ENCODE assay signal across 12 mouse cellular contexts in the genomic region with DNA sequence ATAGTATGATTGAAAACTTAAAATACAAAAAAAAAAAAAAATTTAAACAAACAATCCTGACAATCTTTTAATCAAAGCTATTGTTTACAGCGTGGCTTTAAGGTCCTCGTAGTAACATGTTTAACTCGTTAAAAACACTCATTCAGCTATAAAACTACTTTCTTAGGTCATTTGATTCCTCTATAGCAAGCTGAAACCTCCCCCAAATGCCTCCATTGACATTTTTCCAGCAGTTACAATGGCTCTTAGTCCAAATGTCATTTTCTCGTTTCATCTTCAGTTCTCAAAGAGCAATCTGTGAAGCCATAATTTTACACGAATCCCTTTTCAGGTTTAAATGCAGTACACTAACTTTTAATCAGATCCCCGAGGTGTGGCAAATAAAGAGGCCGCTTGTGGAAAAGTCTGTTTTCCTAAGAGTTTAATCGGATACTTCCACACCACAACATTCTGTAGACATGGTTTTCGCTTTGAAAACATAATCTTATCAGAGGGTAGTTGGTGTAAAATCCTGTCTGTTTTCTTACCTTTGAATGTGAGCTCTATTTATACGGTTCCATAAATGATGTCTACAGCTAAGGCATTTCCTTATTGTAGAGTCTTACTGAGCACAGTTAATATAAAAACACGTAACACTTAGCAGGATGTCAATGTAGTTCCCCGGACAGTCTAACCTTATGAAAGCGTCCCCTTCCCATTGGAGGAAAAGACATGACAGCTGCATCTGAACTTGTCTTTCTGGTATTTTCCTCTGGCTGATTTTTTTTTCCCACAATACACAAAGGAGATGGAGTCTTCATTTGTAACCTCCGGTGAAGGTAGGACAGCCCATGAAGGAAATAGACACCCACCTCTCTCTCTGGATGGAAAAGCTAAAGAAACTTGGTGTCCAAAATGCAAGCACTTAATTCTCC.
DNase-seq lines count a peak whose midpoint lies in the region; ATAC-seq and TF ChIP-seq lines count a peak whose summit lies in the region.
"Had no signal": no experiment of that assay in that cellular context is flagged by ENCODE, and none has a peak within 500 bp of the region (broad histone marks: within the 10 kb centered on the region; RNA-seq: fewer than 3 reads in every experiment).

No protein-coding gene starts in this region.

- no peak for ATAC-seq in forebrain, embryonic 15.5 days (replicated peaks)
- no peak for ATAC-seq in forebrain, embryonic 11.5 days (replicated peaks; ENCODE audit: low FRiP score)
- ATAC-seq in lung, embryonic 14.5 days (ENCODE audit: insufficient read depth): no peak
- no peak for ATAC-seq in liver, postnatal 0 days

- 0 out of 2 replicates have a peak overlapping the region, but pooled peaks have one; percentile 6 for H3K4me2 ChIP-seq in forebrain, embryonic 15.5 days (replicated peaks)
- no peak overlapping the region for H3K4me2 ChIP-seq in forebrain, embryonic 11.5 days (ENCODE audit: low read depth, low read length, severe bottlenecking)
- H3K4me2 ChIP-seq in lung, embryonic 14.5 days: no peak overlapping the region
- H3K4me2 ChIP-seq in liver, postnatal 0 days (ENCODE audit: low read depth, low read length): no peak overlapping the region

- TF ChIP-seq EP300 in liver, postnatal 0 days (IDR thresholded peaks at IDR 0.05; ENCODE audit: low read depth): no peak

- no peaks in the 10 kb centered on the region for H3K9me3 ChIP-seq in forebrain, embryonic 15.5 days
- H3K9me3 ChIP-seq in forebrain, embryonic 11.5 days (ENCODE audit: control insufficient read depth, low read length): no peaks in the 10 kb centered on the region
- H3K9me3 ChIP-seq in lung, embryonic 14.5 days (ENCODE audit: low read depth, low read length): no peaks in the 10 kb centered on the region
- no peaks in the 10 kb centered on the region for H3K9me3 ChIP-seq in liver, postnatal 0 days (ENCODE audit: low read length)

- no peaks in the 10 kb centered on the region for H3K27me3 ChIP-seq in forebrain, embryonic 15.5 days
- H3K27me3 ChIP-seq in forebrain, embryonic 11.5 days (ENCODE audit: control insufficient read depth, insufficient read depth, low read length): no peaks in the 10 kb centered on the region
- H3K27me3 ChIP-seq in lung, embryonic 14.5 days (ENCODE audit: insufficient read depth, low read length): no peaks in the 10 kb centered on the region
- no peaks in the 10 kb centered on the region for H3K27me3 ChIP-seq in liver, postnatal 0 days (ENCODE audit: insufficient read depth, low read length)
- H3K27me3 ChIP-seq in cerebellum, adult 2 months (ENCODE audit: control insufficient read depth, insufficient read depth, low read length): no peaks in the 10 kb centered on the region

- H3K27ac ChIP-seq in forebrain, embryonic 15.5 days (replicated peaks): peak overlapping the region; percentile 44
- H3K27ac ChIP-seq in forebrain, embryonic 11.5 days (ENCODE audit: low read depth, low read length): no peak overlapping the region
- H3K27ac ChIP-seq in lung, embryonic 14.5 days (ENCODE audit: low read depth): no peak overlapping the region
- H3K27ac ChIP-seq in liver, postnatal 0 days (ENCODE audit: low read depth): no peak overlapping the region
- H3K27ac ChIP-seq in cerebellum, adult 2 months (ENCODE audit: insufficient read depth, low read length): no peak overlapping the region

- H3K36me3 ChIP-seq in forebrain, embryonic 15.5 days: no peaks in the 10 kb centered on the region
- H3K36me3 ChIP-seq in forebrain, embryonic 11.5 days (ENCODE audit: control insufficient read depth, insufficient read depth, low read length): no peaks in the 10 kb centered on the region
- no peaks in the 10 kb centered on the region for H3K36me3 ChIP-seq in lung, embryonic 14.5 days (ENCODE audit: insufficient read depth)
- no peaks in the 10 kb centered on the region for H3K36me3 ChIP-seq in liver, postnatal 0 days (replicated peaks; ENCODE audit: insufficient read depth, low read length)

- TF ChIP-seq CTCF in lung, embryonic 14.5 days (IDR thresholded peaks at IDR 0.05; ENCODE audit: low read depth): no peak
- no peak for TF ChIP-seq CTCF in lung, adult 2 months (IDR thresholded peaks at IDR 0.05; ENCODE audit: insufficient read depth, low read length)
- no peak for TF ChIP-seq CTCF in liver, postnatal 0 days (IDR thresholded peaks at IDR 0.05; ENCODE audit: low read depth)
- no peak for TF ChIP-seq CTCF in cerebellum, adult 2 months (IDR thresholded peaks at IDR 0.05; ENCODE audit: borderline replicate concordance, insufficient read depth, low read depth, low read length)

- H3K4me1 ChIP-seq in forebrain, embryonic 15.5 days: peaks cover 44% of the 10 kb centered on the region
- peaks cover 9% of the 10 kb centered on the region; the same call in 1 of the 2 replicates for H3K4me1 ChIP-seq in forebrain, embryonic 11.5 days (replicated peaks; ENCODE audit: control insufficient read depth, insufficient read depth, low read length)
- H3K4me1 ChIP-seq in lung, embryonic 14.5 days (ENCODE audit: insufficient read depth): peaks cover 5% of the 10 kb centered on the region; the same call in 1 of the 2 replicates
- peaks cover 3% of the 10 kb centered on the region; the same call in 1 of the 2 replicates for H3K4me1 ChIP-seq in lung, adult 2 months (ENCODE audit: control insufficient read depth, insufficient read depth, low read length)
- H3K4me1 ChIP-seq in liver, postnatal 0 days (ENCODE audit: insufficient read depth): peaks cover 5% of the 10 kb centered on the region
- H3K4me1 ChIP-seq in cerebellum, adult 2 months (ENCODE audit: control insufficient read depth, insufficient read depth, low read length): no peaks in the 10 kb centered on the region

- TF ChIP-seq POLR2A in lung, adult 2 months (IDR thresholded peaks at IDR 0.05; ENCODE audit: borderline replicate concordance, extremely low read depth, low read depth, low read length): no peak
- no peak for TF ChIP-seq POLR2A in cerebellum, adult 2 months (IDR thresholded peaks at IDR 0.05; ENCODE audit: borderline replicate concordance, insufficient read depth, low read length)

- whole genome bisulfite sequencing in forebrain, embryonic 15.5 days: 42% methylated on average over 14 of the region's 14 CpGs
- 57% methylated on average over 14 of the region's 14 CpGs for WGBS in forebrain, embryonic 11.5 days
- WGBS in lung, embryonic 14.5 days: 46% methylated on average over 14 of the region's 14 CpGs
- 76% methylated on average over 14 of the region's 14 CpGs for WGBS in lung, adult 2 months
- WGBS in liver, postnatal 0 days (ENCODE audit: insufficient replicate concordance): 77% methylated on average over 14 of the region's 14 CpGs
- WGBS in cerebellum, adult 2 months: 88% methylated on average over 14 of the region's 14 CpGs

- DNase-seq in forebrain, embryonic 11.5 days (ENCODE audit: low spot score): no peak
- DNase-seq in lung, embryonic 14.5 days: peak; percentile 56
- no peak for DNase-seq in lung, adult 2 months
- DNase-seq in kidney, postnatal 10 days: peak; percentile 18
- DNase-seq in liver, postnatal 0 days: no peak
- DNase-seq in cerebellum, adult 2 months: no peak
- DNase-seq in adrenal gland, adult 2 months: no peak
- DNase-seq: B cell, adult 2 months; cerebellum, postnatal 14 days; thymus, adult 2 months had no signal

- no peak overlapping the region for H3K4me3 ChIP-seq in forebrain, embryonic 15.5 days
- no peak overlapping the region for H3K4me3 ChIP-seq in forebrain, embryonic 11.5 days (ENCODE audit: low read depth, low read length)
- no peak overlapping the region for H3K4me3 ChIP-seq in lung, embryonic 14.5 days (ENCODE audit: low read depth, low read length)
- H3K4me3 ChIP-seq in lung, adult 2 months (replicated peaks; ENCODE audit: extremely low read depth, low read depth, low read length): no peak overlapping the region
- no peak overlapping the region for H3K4me3 ChIP-seq in liver, postnatal 0 days (ENCODE audit: low read depth, low read length)
- no peak overlapping the region for H3K4me3 ChIP-seq in cerebellum, adult 2 months (replicated peaks; ENCODE audit: insufficient read depth, low read depth, low read length)
- H3K4me3 ChIP-seq: erythroblast, embryonic 14.5 days had no signal

- peak overlapping the region; percentile 28; the same call in 1 of the 2 replicates for H3K9ac ChIP-seq in forebrain, embryonic 15.5 days (replicated peaks)
- no peak overlapping the region for H3K9ac ChIP-seq in forebrain, embryonic 11.5 days (ENCODE audit: low read length)
- no peak overlapping the region for H3K9ac ChIP-seq in lung, embryonic 14.5 days
- no peak overlapping the region for H3K9ac ChIP-seq in liver, postnatal 0 days (replicated peaks)

Comparison
In these comparisons a context has a peak if more than half of its experiments do, and no peak if none do; other contexts are left out.
1. DNase-seq: peak in lung, embryonic 14.5 days (single experiment) and kidney, postnatal 10 days (single experiment); none in forebrain, embryonic 11.5 days (single experiment), lung, adult 2 months (single experiment), liver, postnatal 0 days (single experiment), cerebellum, adult 2 months (0 of 2) and adrenal gland, adult 2 months (single experiment).